Mouse (Mus musculus): ENCODE measurements around the gene Pnliprp1.

DNA sequence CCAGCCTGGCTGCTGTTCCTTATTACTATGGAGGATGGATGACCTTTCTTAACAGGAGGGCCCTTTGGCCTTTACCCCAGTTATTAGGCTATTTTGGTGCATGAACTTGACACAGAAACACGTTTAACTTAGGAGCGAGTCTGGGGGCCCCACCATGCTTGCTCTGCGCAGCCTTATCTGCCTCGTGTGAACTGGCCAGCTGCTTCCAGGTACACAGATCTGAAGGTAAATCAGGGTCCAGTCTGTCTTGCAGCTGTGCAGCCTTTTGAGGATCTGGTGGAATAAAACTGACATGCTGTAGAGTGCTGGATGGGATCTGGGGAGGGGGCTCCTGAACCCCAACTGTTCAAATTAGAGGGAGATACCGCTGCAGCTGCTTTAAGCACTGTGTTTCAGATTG, 931 bp upstream of the Pnliprp1 start:
- no peak for TF ChIP-seq GATA1 (IDR thresholded peaks at IDR 0.05; ENCODE audit: borderline replicate concordance, low read length)
- TF ChIP-seq FLI1 (IDR thresholded peaks at IDR 0.05; ENCODE audit: low read length) = no peak

Data from megakaryocyte, embryonic 14.5 days (primary cell).